Mouse (Mus musculus) heart, embryonic 11.5 days (tissue): Measurements from ENCODE around the gene Mapkbp1. TPM values are rescaled to one million over a fixed set of nuclear protein-coding genes. Genes with fewer than 3 reads are reported as not detected.

Source experiments
- ATAC-seq: fragments of 200-750 bp; cut with Nextera tagmentation; replicated peaks from 2 replicates; pipeline ENCODE4 v1.8.0; 2017; ENCODE audit warnings: moderate library complexity; ENCODE audit not compliant: insufficient number of reproducible peaks, low FRiP score, low TSS enrichment
- H3K27ac ChIP-seq: fragments of 300-500 bp; sonication (generic); 2 replicates; pipeline ENCODE4 v1.5.1; 2014; ENCODE audit warnings: mild to moderate bottlenecking, low read depth, low read length
- H3K27me3 ChIP-seq: fragments of 300-500 bp; sonication (generic); 2 replicates; pipeline ENCODE4 v1.6.1; 2014; ENCODE audit warnings: mild to moderate bottlenecking, low read length, mixed read lengths; ENCODE audit not compliant: control insufficient read depth, insufficient read depth
- H3K36me3 ChIP-seq: fragments of 300-500 bp; sonication (generic); 2 replicates; pipeline ENCODE4 v1.6.1; 2014; ENCODE audit warnings: mild to moderate bottlenecking, low read length, moderate library complexity, mixed read lengths; ENCODE audit not compliant: control insufficient read depth, insufficient read depth
- H3K4me1 ChIP-seq: fragments of 300-500 bp; sonication (generic); 2 replicates; pipeline ENCODE4 v1.6.1; 2014; ENCODE audit warnings: low read length; ENCODE audit not compliant: control insufficient read depth, insufficient read depth
- H3K4me2 ChIP-seq: fragments of 300-500 bp; sonication (generic); 2 replicates; pipeline ENCODE4 v1.6.1; 2014; ENCODE audit warnings: mild to moderate bottlenecking, moderate library complexity
- H3K4me3 ChIP-seq: fragments of 300-500 bp; sonication (generic); 2 replicates; pipeline ENCODE4 v1.5.1; 2014; ENCODE audit warnings: low read depth, low read length
- H3K9ac ChIP-seq: fragments of 300-500 bp; sonication (generic); 2 replicates; pipeline ENCODE4 v1.6.1; 2014; ENCODE audit warnings: mild to moderate bottlenecking, low read depth, low read length, moderate library complexity
- H3K9me3 ChIP-seq: fragments of 300-500 bp; sonication (generic); replicated peaks from 2 replicates; pipeline ENCODE4 v1.6.1; 2016; ENCODE audit warnings: low read length; ENCODE audit not compliant: control insufficient read depth
- WGBS: fragments of 180-500 bp; shearing (Covaris S2); extraction: QIAGEN DNeasy Blood & Tissue Kit; methylation state at CpG from one replicate; pipeline ENCODE4 v1.1.7; 2014; ENCODE audit not compliant: insufficient replicate concordance; 5-methylcytosine and 5-hydroxymethylcytosine counted together
- polyA plus RNA-seq: library from polyadenylated mRNA; unstranded; fragments of >200 nt; fragmentation: Nextera tagmentation; extraction: Ambion mirVana; gene quantifications from 2 replicates; pipeline ENCODE4 v1.2.1, GENCODE M21; 2014

Gene Mapkbp1
- polyA plus RNA-seq, 1 experiment from 2014 or later = 2.5 TPM

DNA sequence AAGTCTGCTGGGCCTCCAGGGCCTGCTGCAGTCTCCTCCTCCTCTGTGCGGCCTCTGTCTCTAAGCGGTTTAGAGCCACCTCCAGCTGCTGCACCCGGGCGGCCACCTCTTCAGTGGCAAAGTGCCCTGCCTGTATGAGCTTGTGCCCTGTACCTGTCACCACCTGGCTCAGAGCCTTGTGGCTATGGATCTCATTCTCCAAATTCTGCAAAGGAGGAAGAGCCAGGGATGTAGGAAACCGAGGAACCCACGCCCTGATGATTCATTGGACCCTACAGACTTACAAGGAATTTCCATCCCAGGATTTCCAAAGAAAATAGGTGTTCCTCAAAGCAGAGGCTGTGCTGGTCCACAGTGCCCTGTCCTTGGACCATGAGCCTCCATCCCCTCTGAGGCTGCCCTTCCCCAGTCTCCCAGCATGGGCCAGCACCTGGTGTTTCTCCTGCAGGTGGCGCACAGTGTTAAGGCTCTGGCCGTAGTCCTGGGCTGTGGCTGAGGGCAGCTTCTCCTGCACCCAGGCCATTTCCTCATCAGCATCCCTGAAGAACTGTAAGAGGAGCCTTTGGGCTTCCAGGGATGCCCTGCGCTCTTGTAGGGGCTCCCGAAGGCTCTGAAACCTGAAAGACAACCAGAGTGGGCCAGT, 77.3 kb downstream of the Mapkbp1 start:
- Histone ChIP-seq H3K4me1 (peaks cover under 1% of the 10 kb centered on the region), H3K27me3 (peaks cover 17% of the 10 kb centered on the region), H3K9me3 (no peaks in the 10 kb centered on the region), H3K36me3 (no peaks in the 10 kb centered on the region), H3K9ac (no peak overlapping the region), H3K4me2 (no peak overlapping the region), H3K4me3 (no peak overlapping the region), H3K27ac (no peak overlapping the region)
- WGBS = 44% methylated on average over 10 of the region's 10 CpGs
- ATAC-seq = no peak

DNA sequence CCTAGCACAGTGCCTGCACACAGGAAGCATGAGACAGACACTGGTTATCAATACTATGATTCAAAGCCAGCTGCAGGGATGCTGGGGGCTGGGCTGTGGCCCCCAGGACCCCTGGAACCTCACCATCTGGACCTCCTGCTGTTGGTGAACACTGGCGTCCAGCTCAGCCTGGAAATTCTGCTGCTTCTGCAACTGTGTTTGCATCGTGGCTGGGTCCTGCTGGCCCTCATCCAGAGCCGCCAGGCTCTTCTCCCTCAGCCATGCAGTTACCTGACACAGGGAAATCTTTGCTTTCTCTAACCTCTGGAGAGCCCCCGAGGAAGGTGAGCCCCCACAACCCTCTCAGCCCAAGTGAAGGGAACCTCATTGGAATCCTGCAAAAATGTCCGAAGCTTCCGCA, 78.9 kb downstream of the Mapkbp1 start:
- 54% methylated on average over 6 of the region's 6 CpGs for WGBS
- Histone ChIP-seq H3K4me1 (peaks cover 4% of the 10 kb centered on the region; the same call in 1 of the 2 replicates), H3K4me2 (no peak overlapping the region), H3K36me3 (no peaks in the 10 kb centered on the region), H3K9me3 (no peaks in the 10 kb centered on the region), H3K27me3 (peaks cover 10% of the 10 kb centered on the region), H3K4me3 (no peak overlapping the region), H3K9ac (no peak overlapping the region), H3K27ac (no peak overlapping the region)
- no peak for ATAC-seq

DNA sequence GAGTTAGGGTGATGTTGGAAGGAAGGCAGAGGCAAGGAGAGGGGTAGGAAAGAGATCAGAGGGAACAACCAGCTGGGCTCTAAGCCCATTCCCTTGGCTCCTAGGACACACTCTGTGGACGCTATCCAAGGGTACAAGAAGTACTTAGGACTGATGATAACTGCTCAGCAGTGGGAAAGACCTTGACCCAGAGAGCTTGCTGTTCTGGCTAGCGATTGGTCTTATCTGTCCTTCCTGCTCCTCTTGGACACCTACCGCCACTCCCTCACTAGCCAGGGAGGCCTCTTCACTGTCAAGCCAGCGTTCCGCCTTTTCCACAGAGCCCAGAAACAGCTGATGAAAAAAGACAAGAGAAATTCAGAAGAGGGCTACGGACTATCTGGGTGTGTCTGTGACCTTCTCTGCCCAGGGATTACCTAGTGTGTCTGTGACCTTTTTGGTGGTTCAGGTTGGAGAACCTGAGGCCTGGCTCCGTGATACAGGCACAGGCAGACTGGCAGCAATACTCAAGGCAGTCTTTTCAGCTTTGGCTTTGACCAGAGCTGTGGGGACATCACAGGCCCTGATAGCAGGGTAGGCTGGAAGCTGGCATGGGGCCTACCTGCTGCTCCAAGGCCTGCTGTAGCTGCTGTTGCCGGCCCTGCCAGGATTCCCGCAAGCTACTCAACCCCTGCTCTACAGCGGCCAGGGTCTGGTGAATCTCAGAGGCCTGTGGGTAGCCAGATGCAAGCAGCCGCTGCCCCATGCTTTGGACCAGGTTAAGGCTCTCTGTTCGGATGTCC, 82.5 kb downstream of the Mapkbp1 start:
- H3K36me3 ChIP-seq = no peaks in the 10 kb centered on the region
- peaks cover 7% of the 10 kb centered on the region; the same call in 1 of the 2 replicates for H3K27me3 ChIP-seq
- no peak for ATAC-seq
- H3K4me2 ChIP-seq = no peak overlapping the region
- H3K4me3 ChIP-seq = no peak overlapping the region
- no peaks in the 10 kb centered on the region for H3K9me3 ChIP-seq
- no peak overlapping the region for H3K27ac ChIP-seq
- WGBS = 64% methylated on average over 12 of the region's 12 CpGs
- peaks cover 4% of the 10 kb centered on the region; the same call in 1 of the 2 replicates for H3K4me1 ChIP-seq
- H3K9ac ChIP-seq = no peak overlapping the region

DNA sequence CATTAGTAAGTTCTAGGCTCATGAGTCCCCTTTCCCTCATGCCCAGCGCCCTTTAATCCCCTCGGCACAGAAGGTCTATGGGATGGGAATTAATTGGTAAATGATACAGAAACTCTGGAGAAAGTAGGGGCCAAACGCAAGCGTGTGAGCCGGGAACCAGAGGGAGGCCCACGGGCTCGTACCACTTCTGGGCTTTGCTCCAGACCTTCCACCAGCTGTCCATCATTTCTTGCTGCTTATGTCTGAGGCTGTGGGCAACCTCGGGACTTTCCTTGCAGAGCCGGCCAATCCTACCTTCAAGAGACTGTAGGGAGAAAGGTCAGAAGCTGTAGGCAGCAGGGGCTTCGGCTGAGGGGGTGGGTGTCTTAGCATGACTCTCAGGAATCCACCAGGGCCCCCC, 83.4 kb downstream of the Mapkbp1 start:
- ATAC-seq = no peak
- H3K27ac ChIP-seq = no peak overlapping the region
- no peaks in the 10 kb centered on the region for H3K36me3 ChIP-seq
- peaks cover 7% of the 10 kb centered on the region; the same call in 1 of the 2 replicates for H3K27me3 ChIP-seq
- H3K9ac ChIP-seq = no peak overlapping the region
- H3K4me2 ChIP-seq = no peak overlapping the region
- H3K9me3 ChIP-seq = no peaks in the 10 kb centered on the region
- peaks cover 4% of the 10 kb centered on the region; the same call in 1 of the 2 replicates for H3K4me1 ChIP-seq
- H3K4me3 ChIP-seq = no peak overlapping the region
- 79% methylated on average over 10 of the region's 10 CpGs for WGBS

DNA sequence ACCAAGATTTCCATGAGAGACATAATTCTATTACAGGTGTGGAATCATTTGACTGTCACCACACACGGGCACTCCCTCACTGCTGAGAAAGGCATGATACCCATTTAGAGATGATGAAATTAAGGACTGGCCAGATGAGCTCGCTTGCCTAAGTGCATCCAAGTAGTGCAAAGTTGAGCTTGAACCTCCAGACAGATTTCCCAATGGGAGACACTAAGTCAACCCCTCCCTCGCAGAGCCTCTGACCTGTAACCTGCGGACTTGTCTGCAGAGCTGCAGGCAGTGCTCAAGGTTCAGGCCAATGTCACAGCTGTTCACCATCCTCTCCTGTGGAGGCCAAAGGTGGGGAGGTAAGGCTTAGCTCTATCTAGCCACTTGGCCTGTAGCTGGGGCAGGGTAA, 86.3 kb downstream of the Mapkbp1 start:
- Histone ChIP-seq H3K36me3 (no peaks in the 10 kb centered on the region), H3K27me3 (peaks cover 11% of the 10 kb centered on the region; the same call in 1 of the 2 replicates), H3K4me3 (no peak overlapping the region), H3K4me1 (peaks cover 4% of the 10 kb centered on the region; the same call in 1 of the 2 replicates), H3K4me2 (no peak overlapping the region), H3K27ac (no peak overlapping the region), H3K9ac (no peak overlapping the region), H3K9me3 (no peaks in the 10 kb centered on the region)
- ATAC-seq = no peak
- 77% methylated on average over 4 of the region's 4 CpGs for WGBS

DNA sequence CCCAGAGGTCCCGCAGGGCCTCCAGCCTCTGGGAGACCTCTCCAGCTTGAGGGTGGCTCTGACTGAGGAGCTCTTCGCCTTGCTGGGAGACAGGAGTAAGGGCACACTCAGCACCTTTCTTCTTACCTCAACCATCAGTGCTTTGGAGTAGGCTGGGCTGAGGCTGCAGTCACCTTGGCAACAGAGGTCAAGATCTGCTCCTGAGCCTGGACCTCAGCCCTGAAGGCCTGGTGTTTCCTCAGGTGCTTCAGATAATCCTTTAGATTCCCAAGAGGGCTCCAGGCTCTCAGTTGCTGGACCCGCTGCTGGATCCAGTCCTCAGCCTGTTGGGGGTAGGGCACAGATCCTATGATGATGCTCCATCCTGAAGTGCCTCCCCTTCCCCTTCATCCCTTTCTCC, 87.0 kb downstream of the Mapkbp1 start:
- Histone ChIP-seq H3K9ac (no peak overlapping the region), H3K4me1 (peaks cover 4% of the 10 kb centered on the region; the same call in 1 of the 2 replicates), H3K27me3 (peaks cover 11% of the 10 kb centered on the region; the same call in 1 of the 2 replicates), H3K4me3 (no peak overlapping the region), H3K36me3 (no peaks in the 10 kb centered on the region), H3K27ac (no peak overlapping the region), H3K9me3 (no peaks in the 10 kb centered on the region), H3K4me2 (no peak overlapping the region)
- 75% methylated on average over 3 of the region's 3 CpGs for WGBS
- no peak for ATAC-seq

DNA sequence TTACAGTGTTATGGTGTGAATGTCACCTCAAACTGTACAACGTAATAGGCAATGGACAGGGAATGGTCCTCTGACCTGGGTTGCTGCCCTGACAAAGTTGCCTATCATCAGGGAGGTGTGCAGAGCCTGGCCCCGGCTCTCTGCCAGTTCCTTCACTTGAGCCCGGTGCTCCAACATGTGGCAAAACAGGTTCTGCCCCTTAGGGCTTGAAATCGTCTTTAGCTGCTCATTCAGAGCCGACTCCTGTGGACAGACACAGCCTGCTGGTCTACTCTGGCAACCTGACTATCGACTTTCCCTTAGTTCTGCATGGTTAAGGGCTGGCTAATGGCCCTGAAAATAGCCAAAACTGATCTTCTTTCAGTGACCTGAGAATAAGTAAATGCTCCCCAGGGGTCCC, 87.7 kb downstream of the Mapkbp1 start:
- H3K4me1 ChIP-seq = no peaks in the 10 kb centered on the region; the same call in 1 of the 2 replicates
- H3K9ac ChIP-seq = no peak overlapping the region
- no peak overlapping the region for H3K27ac ChIP-seq
- peaks cover 12% of the 10 kb centered on the region; the same call in 1 of the 2 replicates for H3K27me3 ChIP-seq
- H3K4me3 ChIP-seq = no peak overlapping the region
- WGBS = 72% methylated on average over 6 of the region's 6 CpGs
- H3K36me3 ChIP-seq = no peaks in the 10 kb centered on the region
- no peak for ATAC-seq
- H3K9me3 ChIP-seq = no peaks in the 10 kb centered on the region
- H3K4me2 ChIP-seq = no peak overlapping the region

DNA sequence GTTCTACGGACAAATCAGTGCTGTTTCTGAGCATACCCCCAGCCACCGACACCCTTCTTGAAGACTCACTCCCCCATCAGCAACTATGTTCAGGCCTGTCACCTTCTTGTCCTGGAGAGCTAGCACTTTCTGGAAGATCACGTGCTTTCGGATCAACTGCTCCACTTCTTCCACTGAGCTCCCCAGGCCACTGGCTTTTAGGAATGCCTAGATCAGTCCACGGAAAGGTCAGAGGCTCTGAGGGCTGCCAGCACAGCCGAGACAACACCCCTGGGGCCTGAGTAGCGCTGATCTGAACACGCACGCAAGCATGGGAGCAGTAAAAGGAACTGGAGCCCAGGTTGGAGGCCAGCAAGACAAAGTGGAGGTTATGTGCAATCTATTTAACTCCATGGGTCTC, 88.2 kb downstream of the Mapkbp1 start:
- no peak for ATAC-seq
- Histone ChIP-seq H3K36me3 (no peaks in the 10 kb centered on the region), H3K27me3 (peaks cover 16% of the 10 kb centered on the region; the same call in 1 of the 2 replicates), H3K9me3 (no peaks in the 10 kb centered on the region), H3K4me1 (no peaks in the 10 kb centered on the region; the same call in 1 of the 2 replicates), H3K4me2 (no peak overlapping the region), H3K4me3 (no peak overlapping the region), H3K9ac (no peak overlapping the region), H3K27ac (no peak overlapping the region)
- WGBS = 70% methylated on average over 9 of the region's 9 CpGs
